17 mouse cellular contexts compared by ENCODE assay signal in the genomic region with DNA sequence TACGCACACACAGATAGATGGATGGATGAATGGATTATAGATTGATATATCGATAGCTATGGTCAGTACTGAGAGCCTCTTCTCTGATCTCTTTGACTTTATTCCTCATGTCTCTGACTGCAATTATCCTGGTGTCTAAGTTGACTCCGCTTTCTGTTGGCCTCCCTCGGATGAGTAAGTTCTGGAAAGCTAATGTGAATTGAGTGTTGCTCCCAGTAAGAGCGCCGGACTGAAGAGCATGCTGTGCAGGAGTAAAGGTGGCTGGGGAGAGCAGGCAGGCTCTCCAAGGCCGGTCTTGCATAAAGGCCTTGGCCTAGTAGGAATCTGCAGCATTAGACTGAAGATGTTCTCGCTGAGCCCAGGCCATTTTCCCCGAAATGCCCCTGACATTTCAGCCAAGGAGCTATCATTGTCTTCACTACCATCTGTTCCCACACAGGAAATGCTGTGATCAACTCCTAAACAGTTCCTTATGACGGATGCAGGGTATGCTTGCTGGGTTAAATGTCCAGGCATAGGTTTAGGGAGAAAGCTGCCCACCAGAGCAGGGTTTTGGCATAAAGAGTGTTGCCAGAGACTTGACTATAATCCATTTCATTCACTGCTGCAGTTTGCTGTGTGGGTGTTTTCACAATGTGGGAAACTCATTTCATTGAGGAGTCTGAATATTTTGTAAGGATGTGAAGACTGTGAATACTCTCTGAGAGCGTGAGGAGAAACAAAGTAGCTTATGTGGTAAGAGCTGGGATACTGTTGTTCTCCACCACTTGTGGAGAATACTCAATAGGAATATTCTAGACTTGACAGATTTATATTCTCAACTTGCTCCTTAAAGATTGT.
A peak's percentile ranks its signal among the peaks of the same experiment; 100 is the strongest.
DNase-seq lines count a peak whose midpoint lies in the region; ATAC-seq lines count a peak whose summit lies in the region.
"Had no signal": no experiment of that assay in that cellular context is flagged by ENCODE, and none has a peak within 500 bp of the region (broad histone marks: within the 10 kb centered on the region; RNA-seq: fewer than 3 reads in every experiment).

No protein-coding gene starts in this region.

- H3K27ac ChIP-seq in midbrain, embryonic 10.5 days (replicated peaks), result peak overlapping the region; percentile 23; the same call in 1 of the 2 replicates
- H3K27ac ChIP-seq in midbrain, embryonic 15.5 days, result no peak overlapping the region
- H3K27ac ChIP-seq: hindbrain, embryonic 13.5 days; intestine, embryonic 15.5 days; kidney, postnatal 0 days had no signal

- no peak overlapping the region for H3K4me3 ChIP-seq in midbrain, embryonic 10.5 days
- H3K4me3 ChIP-seq in midbrain, embryonic 15.5 days, result no peak overlapping the region
- H3K4me3 ChIP-seq: erythroblast, embryonic 14.5 days; hindbrain, embryonic 13.5 days; intestine, embryonic 15.5 days had no signal

- H3K4me2 ChIP-seq in midbrain, embryonic 15.5 days, result no peak overlapping the region
- H3K4me2 ChIP-seq: hindbrain, embryonic 13.5 days; intestine, embryonic 15.5 days had no signal

- peaks cover 31% of the 10 kb centered on the region for H3K4me1 ChIP-seq in midbrain, embryonic 10.5 days
- peaks cover 8% of the 10 kb centered on the region; the same call in 1 of the 2 replicates for H3K4me1 ChIP-seq in midbrain, embryonic 15.5 days

- ATAC-seq in frontal cortex, adult (ENCODE audit: low TSS enrichment), result peak; percentile 82
- no peak for ATAC-seq in midbrain, embryonic 15.5 days (replicated peaks)
- ATAC-seq: forebrain, embryonic 14.5 days; intestine, embryonic 15.5 days had no signal

- no peak for DNase-seq in frontal cortex, postnatal 14 days (ENCODE audit: low spot score in 2 of 2)
- no peak for DNase-seq in midbrain, embryonic 10.5 days (ENCODE audit: low spot score)
- DNase-seq in brain, adult 2 months (ENCODE audit: low read depth, low spot score), result peak; percentile 38
- peak; percentile 54 for DNase-seq in retina, embryonic 14.5 days (ENCODE audit: low spot score)
- no peak for DNase-seq in thymus, postnatal 14 days
- DNase-seq in kidney, adult 11 months, result no peak
- DNase-seq: gastrocnemius, postnatal 10 days; liver; lung, adult 2 months; thymus, adult 2 months had no signal

- H3K9ac ChIP-seq in midbrain, embryonic 15.5 days, result no peak overlapping the region
- H3K9ac ChIP-seq: hindbrain, embryonic 13.5 days; intestine, embryonic 15.5 days had no signal

- 0 out of 2 replicates have a peak, but pooled peaks cover 8% of the 10 kb centered on the region for H3K27me3 ChIP-seq in midbrain, embryonic 10.5 days (ENCODE audit: low read depth, poor library complexity, severe bottlenecking)
- 0 out of 2 replicates have a peak, but pooled peaks cover 3% of the 10 kb centered on the region for H3K27me3 ChIP-seq in midbrain, embryonic 15.5 days (replicated peaks)
- H3K27me3 ChIP-seq: hindbrain, embryonic 13.5 days; intestine, embryonic 15.5 days had no signal

- H3K9me3 ChIP-seq in midbrain, embryonic 10.5 days (replicated peaks), result no peaks in the 10 kb centered on the region
- H3K9me3 ChIP-seq in midbrain, embryonic 15.5 days, result no peaks in the 10 kb centered on the region
- H3K9me3 ChIP-seq: hindbrain, embryonic 13.5 days; intestine, embryonic 15.5 days had no signal

- no peaks in the 10 kb centered on the region for H3K36me3 ChIP-seq in midbrain, embryonic 10.5 days
- H3K36me3 ChIP-seq in midbrain, embryonic 15.5 days (replicated peaks), result no peaks in the 10 kb centered on the region
- H3K36me3 ChIP-seq: hindbrain, embryonic 13.5 days; intestine, embryonic 15.5 days had no signal

- WGBS in midbrain, embryonic 10.5 days, result 88% methylated on average over 11 of the region's 11 CpGs
- WGBS in midbrain, embryonic 15.5 days, result 89% methylated on average over 11 of the region's 11 CpGs

Comparison
In these comparisons a context has a peak if more than half of its experiments do, and no peak if none do; other contexts are left out.
1. DNase-seq: peak in brain, adult 2 months (single experiment) and retina, embryonic 14.5 days (single experiment); none in frontal cortex, postnatal 14 days (0 of 2), midbrain, embryonic 10.5 days (single experiment), thymus, postnatal 14 days (single experiment) and kidney, adult 11 months (single experiment).